Mouse (Mus musculus) 3134 (cell line): Measurements from ENCODE around the gene Snapin.

Experiments used
- DNase-seq: peaks from one replicate; pipeline ENCODE4 v3.0.0-alpha.2; 2011; ENCODE audit warnings: low spot score; ENCODE audit not compliant: insufficient read length; ENCODE audit errors: extremely low read depth

Gene Snapin

DNA sequence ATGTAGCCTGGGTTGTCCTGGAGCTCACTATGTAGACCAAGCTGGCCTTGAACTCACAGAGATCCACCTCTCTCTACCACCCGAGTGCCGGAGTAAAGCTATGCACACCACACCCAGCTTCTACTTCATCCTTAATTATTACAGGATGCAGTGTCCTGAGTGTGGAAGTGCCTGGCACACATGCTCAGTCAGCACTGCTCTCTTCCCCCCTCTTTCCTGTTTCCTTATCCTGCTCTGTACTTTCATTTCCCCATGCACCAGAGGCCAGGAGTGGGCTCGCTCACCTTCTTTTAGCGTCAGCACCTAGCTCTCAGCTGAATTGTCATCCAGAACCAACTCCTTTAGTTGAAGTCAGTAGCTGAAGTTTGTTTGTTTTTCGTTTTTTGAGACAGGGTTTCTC is 30.5 kb downstream of the Snapin start:
- DNase-seq, result no peak

DNA sequence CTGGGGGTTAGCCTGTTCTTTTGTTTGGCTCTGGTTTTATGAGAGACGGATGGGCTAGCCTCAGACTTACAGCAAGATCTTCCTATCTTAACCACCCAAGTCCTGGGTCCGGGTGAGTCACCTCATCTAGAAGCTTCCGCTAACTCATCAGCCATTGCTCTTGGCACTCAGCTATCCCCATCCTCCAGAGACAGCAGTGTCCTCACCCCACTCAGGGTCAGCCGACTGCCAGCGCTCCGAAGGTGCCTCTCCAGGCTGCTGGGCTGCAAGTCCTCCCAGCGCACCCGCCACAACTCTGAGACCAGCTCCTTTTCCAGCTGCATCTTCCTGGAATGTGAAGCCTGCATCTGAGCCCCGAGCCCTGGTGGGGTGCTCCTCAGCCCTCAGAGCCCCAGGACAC is 31.1 kb downstream of the Snapin start:
- DNase-seq, result no peak

DNA sequence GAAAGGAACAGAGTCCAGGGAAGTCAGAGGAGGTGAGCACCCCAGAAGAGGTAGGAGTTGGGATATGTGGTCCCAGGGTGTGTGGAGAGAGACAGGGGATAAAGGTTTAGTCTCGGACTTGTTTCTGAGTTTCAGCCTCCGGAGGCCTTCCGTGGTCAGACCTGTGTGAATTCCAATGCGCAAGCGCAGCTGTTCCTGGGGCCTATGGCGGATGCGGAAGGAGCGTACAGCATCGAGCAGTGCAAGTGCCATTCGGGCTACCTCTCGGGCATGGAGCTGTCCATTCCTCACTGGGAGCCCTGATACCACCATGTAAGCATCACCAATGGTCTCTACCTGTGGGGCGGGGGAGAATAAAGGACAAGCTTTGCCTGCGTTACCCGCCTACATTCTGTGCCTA is 35.9 kb downstream of the Snapin start:
- no peak for DNase-seq

DNA sequence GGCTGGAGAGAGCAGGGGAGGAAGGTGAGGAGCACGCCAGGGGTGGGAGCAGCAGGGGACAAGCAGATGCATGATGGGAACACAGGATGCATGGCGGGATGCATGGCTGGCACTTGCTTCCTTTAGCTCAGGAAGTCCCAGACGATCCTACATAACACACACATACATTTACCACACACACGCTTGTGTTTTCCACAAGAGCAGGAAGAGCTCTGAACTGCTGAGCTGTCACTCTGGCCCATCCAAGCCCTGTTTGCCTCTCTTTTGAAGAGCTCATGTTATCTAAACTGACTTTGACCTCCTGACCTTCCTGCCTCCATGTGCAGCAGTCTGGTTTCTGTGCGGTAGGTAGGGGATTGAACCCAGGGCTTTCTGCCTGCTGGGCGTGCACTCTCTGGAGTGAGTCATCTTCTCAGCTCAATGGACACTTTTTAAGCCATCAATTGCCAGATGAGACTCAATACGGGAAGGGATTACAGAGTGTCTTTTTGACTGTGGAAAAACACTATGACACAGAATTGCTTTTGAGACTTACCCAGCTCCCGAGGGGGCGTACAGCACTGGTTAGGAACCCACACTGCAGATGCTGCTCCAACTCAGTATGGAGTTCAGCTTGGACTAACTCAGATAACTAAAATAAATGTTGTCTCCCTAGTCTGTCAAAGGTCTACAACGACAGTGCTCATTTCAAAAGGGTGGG is 39.3 kb downstream of the Snapin start:
- no peak for DNase-seq

DNA sequence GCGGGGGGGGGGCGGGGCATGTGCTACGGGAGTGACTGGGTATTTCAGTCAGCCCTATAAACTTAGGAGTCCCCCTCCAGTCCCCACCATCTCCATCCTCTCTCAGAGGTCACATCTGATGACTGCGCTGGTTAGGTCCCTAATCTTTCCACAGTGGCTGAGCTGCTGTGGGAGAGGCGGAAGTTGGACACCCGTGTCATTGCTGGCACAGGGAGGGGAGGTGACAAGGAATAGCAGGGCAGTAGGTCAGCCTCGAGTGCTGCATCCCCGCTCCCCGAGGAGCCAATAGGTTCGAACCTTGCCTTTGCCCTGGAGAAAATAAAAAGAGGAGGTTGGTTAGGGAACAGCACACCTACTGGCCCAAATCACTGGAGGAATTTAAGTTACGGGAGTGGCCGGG is 40.0 kb downstream of the Snapin start:
- no peak for DNase-seq

DNA sequence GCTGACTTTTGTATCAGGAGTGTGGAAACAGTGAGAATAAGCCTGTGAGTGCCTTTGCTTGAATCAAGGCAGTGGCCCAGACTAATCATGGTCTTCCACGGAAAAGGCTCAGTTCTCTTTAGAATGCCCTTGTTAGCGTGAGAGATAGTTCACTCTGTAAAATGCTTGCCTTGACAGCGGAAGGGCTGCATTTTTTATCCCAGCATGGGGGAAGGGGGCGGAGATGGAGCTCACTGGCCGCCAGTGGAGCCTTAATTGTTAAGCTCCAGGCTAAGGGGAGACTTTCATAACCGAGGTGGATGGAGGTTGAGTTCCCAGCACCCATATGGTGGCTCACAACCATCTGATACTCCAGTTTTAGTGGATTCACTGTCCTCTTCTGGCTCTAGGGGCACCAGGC is 42.2 kb downstream of the Snapin start:
- DNase-seq, result no peak

DNA sequence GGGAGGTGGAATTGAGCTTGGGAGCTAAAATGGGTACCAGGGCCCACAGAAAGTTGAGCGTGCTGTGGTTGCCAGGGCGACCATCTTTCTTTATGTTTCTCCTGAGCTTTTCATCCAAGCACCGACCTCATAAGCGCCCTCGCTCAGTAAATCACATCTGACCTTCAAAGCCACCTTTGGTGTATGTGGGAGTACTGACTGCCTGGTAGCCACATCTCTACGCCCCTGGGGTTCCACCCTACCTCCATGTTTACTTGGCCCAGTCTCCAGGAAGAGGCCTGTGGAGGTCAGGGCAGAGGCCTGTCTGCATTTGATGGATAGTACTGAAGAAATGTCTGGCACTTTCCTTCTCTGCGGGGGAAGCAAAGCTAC is 43.7 kb downstream of the Snapin start:
- DNase-seq, result no peak

DNA sequence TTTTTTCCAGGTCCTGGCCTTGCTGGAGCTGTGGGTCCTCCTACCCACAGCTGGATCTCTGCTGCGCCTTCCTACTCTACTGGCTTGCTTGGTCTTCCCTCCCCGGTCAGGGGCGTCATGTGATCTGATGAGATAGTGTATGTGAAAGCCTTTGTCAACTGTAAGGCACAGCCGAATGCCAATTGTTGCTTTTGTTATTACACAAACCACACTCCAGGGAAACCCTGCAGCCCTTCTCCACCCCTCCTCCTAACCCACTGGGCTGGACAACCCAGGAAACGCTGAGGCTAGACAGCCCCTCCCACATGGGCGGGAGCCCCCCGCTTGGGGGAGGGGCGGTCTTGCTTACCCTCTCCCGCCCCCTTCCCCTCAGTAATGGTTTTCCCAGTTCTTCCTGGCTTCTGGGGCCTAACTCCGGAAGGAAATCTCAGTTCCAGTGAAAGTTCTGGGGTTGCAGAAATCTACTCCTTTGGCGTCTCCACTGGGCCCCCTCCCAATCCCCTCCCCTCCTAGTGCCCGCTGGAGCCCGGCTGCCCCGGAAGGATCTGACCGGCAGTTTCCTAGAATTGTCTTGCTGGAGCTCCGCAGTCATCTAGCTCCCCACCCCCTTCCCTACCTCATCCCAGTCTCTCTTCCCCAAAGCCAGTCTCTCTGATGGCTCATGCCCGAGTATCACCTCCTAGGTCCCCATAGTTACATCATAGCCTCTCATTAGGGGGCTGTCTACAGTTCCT is 44.3 kb downstream of the Snapin start:
- no peak for DNase-seq

DNA sequence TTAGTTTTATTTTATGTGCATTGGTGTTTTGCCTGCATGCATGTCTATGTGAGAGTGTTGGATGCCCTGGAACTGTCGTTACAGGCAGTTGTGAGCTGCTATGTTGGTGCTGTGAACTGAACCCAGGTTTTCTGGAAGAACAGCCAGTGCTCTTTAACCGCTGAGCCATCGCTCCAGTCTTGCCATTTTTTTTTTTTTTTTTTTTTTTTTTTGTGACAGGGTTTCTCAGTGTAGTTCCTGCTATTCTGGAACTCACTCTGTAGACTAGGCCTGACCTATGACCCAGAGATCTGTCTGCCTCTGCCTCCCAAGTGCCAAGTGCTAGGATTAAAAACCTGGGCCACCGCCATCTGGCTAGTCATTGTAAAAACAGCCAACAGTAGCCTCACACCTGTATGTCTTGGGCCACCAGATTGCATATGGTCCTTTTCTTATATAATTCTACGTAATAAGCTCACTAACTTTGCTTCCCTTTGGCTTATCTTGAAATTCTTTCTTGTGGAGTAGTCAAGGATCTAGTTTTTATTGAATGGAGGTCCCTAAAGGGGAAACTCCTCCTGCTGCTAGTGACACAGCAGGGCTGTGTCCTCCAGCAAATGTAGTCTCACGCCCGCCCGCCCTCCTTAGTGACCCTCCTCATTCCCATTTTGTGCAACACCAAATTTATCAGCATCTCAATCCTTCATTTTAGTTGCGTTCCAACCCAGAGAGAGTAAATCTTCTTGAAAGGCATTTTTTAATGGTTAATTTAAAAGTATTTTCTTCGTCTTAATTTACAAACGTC is 45.2 kb downstream of the Snapin start:
- no peak for DNase-seq

DNA sequence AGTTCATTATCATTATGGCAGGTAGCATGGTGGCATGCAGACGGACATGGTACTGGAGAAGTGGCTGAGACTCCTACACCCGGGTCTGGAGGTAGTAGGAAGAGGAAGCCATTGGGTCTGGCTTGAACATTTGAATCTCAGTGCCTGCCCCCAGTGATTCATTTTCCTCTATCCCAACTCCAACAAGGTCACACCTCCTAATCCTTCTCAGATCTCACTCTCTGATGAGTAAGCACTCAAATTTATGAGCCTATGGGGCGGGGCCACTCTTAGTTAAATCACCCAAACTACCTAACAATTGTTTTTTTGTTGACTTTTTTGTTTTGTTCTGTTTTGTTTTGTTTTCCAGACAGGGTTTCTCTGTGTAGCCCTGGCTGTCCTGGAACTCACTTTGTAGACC is 46.9 kb downstream of the Snapin start:
- no peak for DNase-seq

DNA sequence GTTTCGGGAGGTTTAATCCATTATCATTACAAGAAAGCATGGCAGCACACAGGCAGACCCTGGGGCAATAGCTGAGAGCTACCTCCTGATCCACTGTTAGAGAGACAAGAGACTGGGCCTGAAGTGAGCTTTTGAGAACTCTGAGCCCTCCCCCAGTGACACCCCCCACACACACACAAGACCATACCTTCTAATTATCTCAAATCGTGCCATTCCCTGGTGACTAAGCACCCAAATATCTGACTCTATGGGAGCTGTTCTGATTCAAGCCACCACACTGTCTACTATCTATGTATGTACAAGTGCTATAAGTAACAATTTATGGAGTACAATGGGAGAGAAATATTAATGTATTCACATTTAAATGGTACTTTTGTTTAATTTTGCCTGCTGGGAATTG is 50.1 kb downstream of the Snapin start:
- DNase-seq, result no peak
